Mouse (Mus musculus): ENCODE measurements around the gene Zfp963.

DNA sequence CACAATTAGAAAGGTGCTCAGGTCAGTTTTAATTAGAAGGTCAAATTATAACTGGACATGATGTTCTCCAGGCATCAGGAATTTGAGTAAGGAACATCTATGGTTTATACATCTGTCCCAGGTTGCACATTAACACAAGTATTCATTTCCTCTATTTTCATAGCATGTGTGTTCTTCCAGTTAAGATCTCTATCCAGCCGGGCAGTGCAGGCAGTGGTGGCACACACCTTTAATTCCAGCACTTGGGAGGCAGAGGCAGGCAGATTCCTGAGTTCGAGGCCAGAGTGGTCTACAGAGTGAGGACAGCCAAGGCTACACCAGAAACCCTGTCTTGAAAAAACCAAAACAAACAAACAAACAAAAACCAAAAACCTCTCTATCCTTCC lies 25.4 kb upstream of the Zfp963 start:
- TF ChIP-seq CTCF (IDR thresholded peaks at IDR 0.05; ENCODE audit: borderline replicate concordance, control insufficient read depth, extremely low read depth, insufficient read depth, low read length, poor library complexity) (no peak), POLR2A (IDR thresholded peaks at IDR 0.05; ENCODE audit: control insufficient read depth, extremely low read depth, insufficient read depth, low read length, poor library complexity) (no peak)
